In genomic region chr6:54629734-54630133, GRCm38 (mm10) we compare ENCODE assay signal across 9 mouse cellular contexts. TPM values are rescaled to one million over a fixed set of nuclear protein-coding genes. Genes with fewer than 3 reads are reported as not detected.
DNase-seq lines count a peak whose midpoint lies in the region; ATAC-seq and TF ChIP-seq lines count a peak whose summit lies in the region.
"Had no signal": no experiment of that assay in that cellular context is flagged by ENCODE, and none has a peak within 500 bp of the region (broad histone marks: within the 10 kb centered on the region; RNA-seq: fewer than 3 reads in every experiment).

No protein-coding gene starts in this region.

- WGBS in intestine, embryonic 14.5 days, result 29% methylated on average over 7 of the region's 7 CpGs
- WGBS in intestine, embryonic 15.5 days, result 34% methylated on average over 7 of the region's 7 CpGs

- no peaks in the 10 kb centered on the region for H3K27me3 ChIP-seq in intestine, embryonic 14.5 days (replicated peaks; ENCODE audit: control insufficient read depth, insufficient read depth, low read length)
- no peaks in the 10 kb centered on the region for H3K27me3 ChIP-seq in intestine, embryonic 15.5 days (replicated peaks)
- H3K27me3 ChIP-seq in ES-Bruce4 (ENCODE audit: control insufficient read depth, insufficient read depth, low read length, poor library complexity, severe bottlenecking), result no peaks in the 10 kb centered on the region
- H3K27me3 ChIP-seq: embryonic facial prominence, embryonic 13.5 days; midbrain, embryonic 12.5 days had no signal

- H3K27ac ChIP-seq in intestine, embryonic 14.5 days (ENCODE audit: low read depth), result no peak overlapping the region
- no peak overlapping the region for H3K27ac ChIP-seq in intestine, embryonic 15.5 days
- no peak overlapping the region for H3K27ac ChIP-seq in ES-Bruce4 (ENCODE audit: insufficient read depth, low read length)
- H3K27ac ChIP-seq: embryonic facial prominence, embryonic 13.5 days; midbrain, embryonic 12.5 days had no signal

- no peaks in the 10 kb centered on the region for H3K9me3 ChIP-seq in intestine, embryonic 14.5 days (ENCODE audit: control insufficient read depth, low read length)
- no peaks in the 10 kb centered on the region for H3K9me3 ChIP-seq in intestine, embryonic 15.5 days
- no peaks in the 10 kb centered on the region for H3K9me3 ChIP-seq in ES-Bruce4 (replicated peaks; ENCODE audit: control insufficient read depth, insufficient read depth, low read length, poor library complexity, severe bottlenecking)
- H3K9me3 ChIP-seq: embryonic facial prominence, embryonic 13.5 days; midbrain, embryonic 12.5 days had no signal

- no peaks in the 10 kb centered on the region for H3K4me1 ChIP-seq in intestine, embryonic 14.5 days (replicated peaks; ENCODE audit: control insufficient read depth, insufficient read depth, low read length)
- H3K4me1 ChIP-seq in intestine, embryonic 15.5 days (replicated peaks), result no peaks in the 10 kb centered on the region
- H3K4me1 ChIP-seq in ES-Bruce4 (ENCODE audit: control insufficient read depth, insufficient read depth, low read length), result no peaks in the 10 kb centered on the region
- H3K4me1 ChIP-seq: embryonic facial prominence, embryonic 13.5 days; midbrain, embryonic 12.5 days had no signal

- H3K4me3 ChIP-seq in intestine, embryonic 14.5 days (ENCODE audit: low read depth, low read length), result no peak overlapping the region
- H3K4me3 ChIP-seq in intestine, embryonic 15.5 days (replicated peaks), result no peak overlapping the region
- H3K4me3 ChIP-seq in ES-Bruce4 (ENCODE audit: low read depth, low read length), result no peak overlapping the region
- H3K4me3 ChIP-seq: embryonic facial prominence, embryonic 13.5 days; midbrain, embryonic 12.5 days had no signal

- DNase-seq in intestine, embryonic 14.5 days (ENCODE audit: low spot score), result peak; percentile 58
- DNase-seq in adrenal gland, postnatal 14 days, result peak; percentile 47
- peak; percentile 60 for DNase-seq in kidney, adult 9 months
- peak; percentile 40 for DNase-seq in retina, postnatal 1 day
- DNase-seq in Muller cell, postnatal 12 days (ENCODE audit: inconsistent ontology term), result no peak

- ATAC-seq in intestine, embryonic 14.5 days (replicated peaks; ENCODE audit: low FRiP score, low TSS enrichment, low read depth), result no peak
- ATAC-seq in intestine, embryonic 15.5 days, result no peak

- no peak overlapping the region for H3K4me2 ChIP-seq in intestine, embryonic 14.5 days (ENCODE audit: low read length)
- no peak overlapping the region for H3K4me2 ChIP-seq in intestine, embryonic 15.5 days (replicated peaks)
- H3K4me2 ChIP-seq: embryonic facial prominence, embryonic 13.5 days; midbrain, embryonic 12.5 days had no signal

- no peak for TF ChIP-seq EP300 in ES-Bruce4 (IDR thresholded peaks at IDR 0.05; ENCODE audit: insufficient read depth, low read depth, low read length)

- TF ChIP-seq CTCF in ES-Bruce4 (IDR thresholded peaks at IDR 0.05; ENCODE audit: low read depth, low read length), result peak; percentile 59

- no peak overlapping the region for H3K9ac ChIP-seq in intestine, embryonic 14.5 days (ENCODE audit: low read length)
- no peak overlapping the region for H3K9ac ChIP-seq in intestine, embryonic 15.5 days
- no peak overlapping the region for H3K9ac ChIP-seq in ES-Bruce4 (ENCODE audit: low read depth, poor library complexity, severe bottlenecking)
- H3K9ac ChIP-seq: embryonic facial prominence, embryonic 13.5 days; midbrain, embryonic 12.5 days had no signal

- H3K36me3 ChIP-seq in intestine, embryonic 14.5 days (ENCODE audit: control insufficient read depth, insufficient read depth, low read length), result peaks cover 25% of the 10 kb centered on the region
- peaks cover 7% of the 10 kb centered on the region for H3K36me3 ChIP-seq in intestine, embryonic 15.5 days
- H3K36me3 ChIP-seq in ES-Bruce4 (ENCODE audit: control insufficient read depth, insufficient read depth, low read length, poor library complexity, severe bottlenecking), result no peaks in the 10 kb centered on the region

- TF ChIP-seq POLR2A in ES-Bruce4 (IDR thresholded peaks at IDR 0.05; ENCODE audit: insufficient read depth, low read length), result no peak

RNA-seq across cellular contexts. Expression of gene Fkbp14, which starts 32.6 kb away (rescaled TPM):
- 24.6 and 26.2 TPM in 2 replicates for polyA plus RNA-seq in intestine, embryonic 14.5 days (2014; fragmentation: Nextera tagmentation; extraction: Ambion mirVana)
- 23.1 and 24.3 TPM in 2 replicates for polyA plus RNA-seq in intestine, embryonic 15.5 days (2015; fragmentation: Nextera tagmentation; extraction: Ambion mirVana)
- polyA plus RNA-seq in ES-Bruce4 (2011; ENCODE audit: insufficient read depth, insufficient read length, low read depth, missing spikeins), result 3.1 and 5.0 TPM in 2 replicates
- total RNA-seq in adrenal gland, postnatal 14 days (2021), result 17.9 and 20.1 TPM in 2 replicates

RNA-seq across cellular contexts. Expression of gene Plekha8, which starts 34.8 kb away (rescaled TPM):
- 10.8 and 12.2 TPM in 2 replicates for polyA plus RNA-seq in intestine, embryonic 14.5 days (2014; fragmentation: Nextera tagmentation; extraction: Ambion mirVana)
- 6.2 and 6.4 TPM in 2 replicates for polyA plus RNA-seq in intestine, embryonic 15.5 days (2015; fragmentation: Nextera tagmentation; extraction: Ambion mirVana)
- 15.0 and 16.9 TPM in 2 replicates for polyA plus RNA-seq in ES-Bruce4 (2011; ENCODE audit: insufficient read depth, insufficient read length, low read depth, missing spikeins)
- total RNA-seq in adrenal gland, postnatal 14 days (2021), result 16.3 and 16.9 TPM in 2 replicates

RNA-seq across cellular contexts. Expression of gene Mturn, which starts 51.7 kb away (rescaled TPM):
- 9.9 and 10.4 TPM in 2 replicates for polyA plus RNA-seq in intestine, embryonic 14.5 days (2014; fragmentation: Nextera tagmentation; extraction: Ambion mirVana)
- polyA plus RNA-seq in intestine, embryonic 15.5 days (2015; fragmentation: Nextera tagmentation; extraction: Ambion mirVana), result 7.1 and 7.5 TPM in 2 replicates
- 3.8 and 4.8 TPM in 2 replicates for polyA plus RNA-seq in ES-Bruce4 (2011; ENCODE audit: insufficient read depth, insufficient read length, low read depth, missing spikeins)
- total RNA-seq in adrenal gland, postnatal 14 days (2021), result 15.1 and 19.1 TPM in 2 replicates
